Mouse (Mus musculus) central nervous system, embryonic 18 days (tissue): ENCODE data around the gene A030014E15Rik. TPM values are rescaled to one million over a fixed set of nuclear protein-coding genes. Genes with fewer than 3 reads are reported as not detected.

Experiments used
- polyA plus RNA-seq: library from polyadenylated mRNA; depleted of rRNA; stranded (reverse); fragments of >200 nt; gene quantifications from 2 replicates; pipeline ENCODE4 v1.2.3, GENCODE M21; 2012; rRNA removed

The A030014E15Rik gene
- 0.12 and 0.18 TPM in 2 replicates for polyA plus RNA-seq

GRCm38 (mm10) chr1:82924650-82925049, at the start of gene A030014E15Rik:
A030014E15Rik (plus strand) TSS chr1:82924917.

GRCm38 (mm10) chr1:82913025-82913424, 11.7 kb upstream of the A030014E15Rik start, which contains the start of gene A030005L19Rik:
A030005L19Rik (plus strand) TSS chr1:82913325.

GRCm38 (mm10) chr1:82931326-82931725, 6.6 kb downstream of the A030014E15Rik start, which contains the start of gene Gm6217:
Gm6217 (minus strand) TSS chr1:82931399.

GRCm38 (mm10) chr1:82943295-82943694, 18.6 kb downstream of the A030014E15Rik start, which contains the start of gene A030003K21Rik:
A030003K21Rik (minus strand) TSS chr1:82943388.

GRCm38 (mm10) chr1:82955913-82956312, 31.2 kb downstream of the A030014E15Rik start, which contains the start of gene Gm7544:
Gm7544 (minus strand) TSS chr1:82956013.

GRCm38 (mm10) chr1:82959870-82960385, 35.2 kb downstream of the A030014E15Rik start, which contains the start of gene Gm47955:
Gm47955 (plus strand) TSS chr1:82960286.

Other genes with a start within 250 kb of the A030014E15Rik start
- 379 and 394 TPM in 2 replicates for gene Mff, start 200.0 kb upstream of the A030014E15Rik start, polyA plus RNA-seq
- gene Tm4sf20, start 156.5 kb upstream of the A030014E15Rik start, polyA plus RNA-seq: not detected in 2 replicates
- gene Gm47791, start 153.7 kb upstream of the A030014E15Rik start, polyA plus RNA-seq: not detected in 2 replicates
- gene Agfg1, start 85.4 kb upstream of the A030014E15Rik start, polyA plus RNA-seq: 54.6 and 57.5 TPM in 2 replicates
- gene A030005L19Rik, start 11.6 kb upstream of the A030014E15Rik start, polyA plus RNA-seq: 1.8 and 2.0 TPM in 2 replicates
- not detected in 2 replicates for gene Gm6217, start 6.5 kb downstream of the A030014E15Rik start, polyA plus RNA-seq
- gene A030003K21Rik, start 18.5 kb downstream of the A030014E15Rik start, polyA plus RNA-seq: not detected in 2 replicates
- not detected in 2 replicates for gene Gm7544, start 31.1 kb downstream of the A030014E15Rik start, polyA plus RNA-seq
- gene Gm47955, start 35.4 kb downstream of the A030014E15Rik start, polyA plus RNA-seq: not detected in 2 replicates
- not detected in 2 replicates for gene Gm47959, start 75.6 kb downstream of the A030014E15Rik start, polyA plus RNA-seq
- gene Slc19a3, start 113.5 kb downstream of the A030014E15Rik start, polyA plus RNA-seq: 2.0 TPM in 2 replicates
- gene Krtap28-10, start 117.6 kb downstream of the A030014E15Rik start, polyA plus RNA-seq: not detected in 2 replicates
- not detected in 2 replicates for gene Gm47969, start 120.0 kb downstream of the A030014E15Rik start, polyA plus RNA-seq
- not detected in 2 replicates for gene A030005K14Rik, start 134.5 kb downstream of the A030014E15Rik start, polyA plus RNA-seq
- gene Krtap28-13, start 136.0 kb downstream of the A030014E15Rik start, polyA plus RNA-seq: not detected in 2 replicates
- gene Ccl20, start 191.8 kb downstream of the A030014E15Rik start, polyA plus RNA-seq: not detected in 2 replicates
- 3.0 and 5.1 TPM in 2 replicates for gene Daw1, start 234.8 kb downstream of the A030014E15Rik start, polyA plus RNA-seq